Comparison of ENCODE assay signal across 15 mouse cellular contexts in genomic region chr9:61982940-61983620, GRCm38 (mm10). TPM values are rescaled to one million over a fixed set of nuclear protein-coding genes. Genes with fewer than 3 reads are reported as not detected.
DNase-seq lines count a peak whose midpoint lies in the region; ATAC-seq and TF ChIP-seq lines count a peak whose summit lies in the region.
"Had no signal": no experiment of that assay in that cellular context is flagged by ENCODE, and none has a peak within 500 bp of the region (broad histone marks: within the 10 kb centered on the region; RNA-seq: fewer than 3 reads in every experiment).

No protein-coding gene starts in this region.

- dilution Hi-C loops in CH12.LX (cut with MboI; ENCODE audit: extremely low pct_ligation_motif_present, extremely low pct_unique_long_range_greater_than_20kb, low sequenced_read_pairs), result no loop called here

- no peak overlapping the region for H3K9ac ChIP-seq in CH12.LX (ENCODE audit: insufficient read depth, low read depth)
- no peak overlapping the region for H3K9ac ChIP-seq in stomach, embryonic 16.5 days (ENCODE audit: low read length)
- no peak overlapping the region for H3K9ac ChIP-seq in hindbrain, postnatal 0 days (replicated peaks; ENCODE audit: low read length)
- H3K9ac ChIP-seq: forebrain, embryonic 12.5 days; lung, embryonic 14.5 days had no signal

- no peaks in the 10 kb centered on the region for H3K79me2 ChIP-seq in CH12.LX (replicated peaks; ENCODE audit: control insufficient read depth, extremely low read depth, insufficient read depth, poor library complexity, severe bottlenecking)

- no peak for TF ChIP-seq RAD21 in CH12.LX (IDR thresholded peaks at IDR 0.05; ENCODE audit: low read depth, low read length)

- in situ Hi-C loops in CH12.LX (cut with MboI; ENCODE audit: low pct_ligation_motif_present, low pct_unique_long_range_greater_than_20kb, low sequenced_read_pairs), result loop anchor here (5.0 kb wide), 1 partner anchor 36 kb away; the partner anchor contains the start of gene Kif23

- no peak overlapping the region for H3K4me2 ChIP-seq in CH12.LX (ENCODE audit: insufficient read depth, low read depth, poor library complexity, severe bottlenecking)
- H3K4me2 ChIP-seq in stomach, embryonic 16.5 days (ENCODE audit: low read depth, low read length), result no peak overlapping the region
- H3K4me2 ChIP-seq in hindbrain, postnatal 0 days (ENCODE audit: low read depth, low read length), result no peak overlapping the region
- H3K4me2 ChIP-seq: forebrain, embryonic 12.5 days; lung, embryonic 14.5 days had no signal

- no peak for TF ChIP-seq CTCF in CH12.LX (conservative IDR thresholded peaks at IDR 0.05 in 1 of 2, IDR thresholded peaks at IDR 0.05 in 1 of 2; ENCODE audit: low read depth in 2 of 2, low read length in 2 of 2)
- TF ChIP-seq CTCF in hindbrain, postnatal 0 days (IDR thresholded peaks at IDR 0.05; ENCODE audit: low read depth), result no peak

- H3K9me3 ChIP-seq in CH12.LX (replicated peaks; ENCODE audit: low read length), result peaks cover 2% of the 10 kb centered on the region
- no peaks in the 10 kb centered on the region for H3K9me3 ChIP-seq in stomach, embryonic 16.5 days (replicated peaks; ENCODE audit: control insufficient read depth, low read length)
- H3K9me3 ChIP-seq in hindbrain, postnatal 0 days (ENCODE audit: low read length), result no peaks in the 10 kb centered on the region
- H3K9me3 ChIP-seq: forebrain, embryonic 12.5 days; hindbrain, embryonic 10.5 days had no signal

- peak; percentile 84 for DNase-seq in CD4-positive helper T cell, adult 2 months (ENCODE audit: low read depth, low spot score)
- DNase-seq in CH12.LX (ENCODE audit: extremely low read depth), result peak; percentile 84
- peak; percentile 82 for DNase-seq in induced T-regulatory cell, adult 2 months (ENCODE audit: low read depth)
- no peak for DNase-seq in hindbrain, postnatal 0 days (ENCODE audit: low spot score)
- no peak for DNase-seq in MN1 (ENCODE audit: low spot score)
- DNase-seq in cerebellum, postnatal 36 days, result no peak
- DNase-seq: kidney, postnatal 10 days; lung, embryonic 14.5 days; retina, postnatal 1 day had no signal

- no peaks in the 10 kb centered on the region for H3K27me3 ChIP-seq in CH12.LX (replicated peaks)
- no peaks in the 10 kb centered on the region for H3K27me3 ChIP-seq in stomach, embryonic 16.5 days (ENCODE audit: control insufficient read depth, insufficient read depth, low read length)
- no peaks in the 10 kb centered on the region for H3K27me3 ChIP-seq in hindbrain, postnatal 0 days (ENCODE audit: insufficient read depth, low read length)

- 83% methylated on average over 7 of the region's 7 CpGs for WGBS in stomach, embryonic 16.5 days
- WGBS in hindbrain, postnatal 0 days, result 91% methylated on average over 7 of the region's 7 CpGs

- no peak overlapping the region for H3K4me3 ChIP-seq in CH12.LX (replicated peaks in 1 of 3; ENCODE audit: low read depth in 2 of 3, low read length in 2 of 3, poor library complexity in 1 of 3)
- H3K4me3 ChIP-seq in stomach, embryonic 16.5 days (replicated peaks; ENCODE audit: low read length), result no peak overlapping the region
- no peak overlapping the region for H3K4me3 ChIP-seq in hindbrain, postnatal 0 days (ENCODE audit: low read length)
- H3K4me3 ChIP-seq: forebrain, embryonic 12.5 days; heart, adult 2 months; hindbrain, embryonic 10.5 days; left cerebral cortex, adult 2 months; myocyte had no signal

- TF ChIP-seq POLR2A in CH12.LX (IDR thresholded peaks at IDR 0.05; ENCODE audit: low read depth, low read length), result no peak

- H3K36me3 ChIP-seq in CH12.LX (replicated peaks in 1 of 2; ENCODE audit: control insufficient read depth in 1 of 2, insufficient read depth in 1 of 2, low read length in 1 of 2), result no peaks in the 10 kb centered on the region
- H3K36me3 ChIP-seq in stomach, embryonic 16.5 days (ENCODE audit: control insufficient read depth, insufficient read depth, low read length), result no peaks in the 10 kb centered on the region
- H3K36me3 ChIP-seq in hindbrain, postnatal 0 days (ENCODE audit: insufficient read depth, low read length), result no peaks in the 10 kb centered on the region
- H3K36me3 ChIP-seq: forebrain, embryonic 12.5 days; hindbrain, embryonic 10.5 days had no signal

- H3K4me1 ChIP-seq in CH12.LX (ENCODE audit: control insufficient read depth in 1 of 2, insufficient read depth in 2 of 2), result peaks cover 19 to 48% of the 10 kb centered on the region in 2 experiments
- no peaks in the 10 kb centered on the region for H3K4me1 ChIP-seq in stomach, embryonic 16.5 days (ENCODE audit: control insufficient read depth, insufficient read depth, low read length)
- H3K4me1 ChIP-seq in hindbrain, postnatal 0 days (ENCODE audit: insufficient read depth, low read length), result 0 out of 2 replicates have a peak, but pooled peaks cover 3% of the 10 kb centered on the region
- H3K4me1 ChIP-seq: hindbrain, embryonic 10.5 days had no signal

- no peak overlapping the region for H3K27ac ChIP-seq in CH12.LX (ENCODE audit: insufficient read depth, low read depth)
- H3K27ac ChIP-seq in stomach, embryonic 16.5 days (ENCODE audit: low read length), result no peak overlapping the region
- H3K27ac ChIP-seq in hindbrain, postnatal 0 days, result no peak overlapping the region
- H3K27ac ChIP-seq: forebrain, embryonic 12.5 days; heart, adult 2 months; hindbrain, embryonic 10.5 days; left cerebral cortex, adult 2 months had no signal

- ATAC-seq in stomach, embryonic 16.5 days (ENCODE audit: insufficient read depth, low FRiP score), result 0 out of 2 replicates have a peak, but pooled peaks have one; percentile 56
- no peak for ATAC-seq in hindbrain, postnatal 0 days

- no peak for TF ChIP-seq EP300 in CH12.LX (IDR thresholded peaks at IDR 0.05; ENCODE audit: low read length)

TF ChIP-seq in CH12.LX, 34 proteins besides CTCF, POLR2A, EP300 and RAD21:
- TF ChIP-seq CHD2 (IDR thresholded peaks at IDR 0.05; ENCODE audit: low read length), result no peak
- peak; percentile 46; the same call in 1 of the 2 replicates for TF ChIP-seq HCFC1 (IDR thresholded peaks at IDR 0.05; ENCODE audit: low read depth, low read length)
- TF ChIP-seq MEF2A (IDR thresholded peaks at IDR 0.05; ENCODE audit: borderline replicate concordance, low read depth, low read length), result no peak
- TF ChIP-seq ELF1 (IDR thresholded peaks at IDR 0.05; ENCODE audit: low read depth, low read length), result peak; percentile 64
- TF ChIP-seq NELFE (IDR thresholded peaks at IDR 0.05; ENCODE audit: low read depth, low read length), result peak; percentile 14; the same call in 1 of the 2 replicates

RNA-seq across cellular contexts. Expression of gene Kif23, which starts 36.5 kb away (rescaled TPM):
- total RNA-seq in CH12.LX (2012; rRNA removed), result 50.6 and 71.5 TPM in 2 replicates
- 87.3 and 96.2 TPM in 2 replicates for total RNA-seq in CH12.LX (2014; rRNA removed)
- 125 and 133 TPM in 2 replicates for polyA plus RNA-seq in CH12.LX (2012; ENCODE audit: insufficient read length, low read depth)
- polyA plus RNA-seq in stomach, embryonic 16.5 days (2015; fragmentation: Nextera tagmentation; extraction: Ambion mirVana), result 102 and 124 TPM in 2 replicates
- total RNA-seq in hindbrain, postnatal 0 days (2014; rRNA removed), result 4.5 and 7.5 TPM in 2 replicates
- 14.7 and 15.5 TPM in 2 replicates for polyA plus RNA-seq in hindbrain, postnatal 0 days (2015; fragmentation: Nextera tagmentation; extraction: Ambion mirVana)

RNA-seq across cellular contexts. Expression of gene Paqr5, which starts 43.6 kb away (rescaled TPM):
- total RNA-seq in CH12.LX (2012; rRNA removed), result 0.38 and 0.46 TPM in 2 replicates
- 0.39 and 0.61 TPM in 2 replicates for total RNA-seq in CH12.LX (2014; rRNA removed)
- 0.43 and 0.87 TPM in 2 replicates for polyA plus RNA-seq in CH12.LX (2012; ENCODE audit: insufficient read length, low read depth)
- polyA plus RNA-seq in stomach, embryonic 16.5 days (2015; fragmentation: Nextera tagmentation; extraction: Ambion mirVana), result 42.2 and 65.3 TPM in 2 replicates
- total RNA-seq in hindbrain, postnatal 0 days (2014; rRNA removed), result 0.16 and 1.0 TPM in 2 replicates
- 0.80 and 1.0 TPM in 2 replicates for polyA plus RNA-seq in hindbrain, postnatal 0 days (2015; fragmentation: Nextera tagmentation; extraction: Ambion mirVana)
- total RNA-seq: heart, adult 2 months had no signal

Comparison
In these comparisons a context has a peak if more than half of its experiments do, and no peak if none do; other contexts are left out.
1. DNase-seq: peak in CD4-positive helper T cell, adult 2 months (single experiment), CH12.LX (single experiment) and induced T-regulatory cell, adult 2 months (single experiment); none in hindbrain, postnatal 0 days (single experiment), MN1 (single experiment) and cerebellum, postnatal 36 days (0 of 2).
2. RNA of gene Paqr5, which starts 43.6 kb away (polyA plus RNA-seq): 42.2 to 65.3 TPM in stomach, embryonic 16.5 days; 0.80 to 1.0 TPM in hindbrain, postnatal 0 days and 0.43 to 0.87 TPM in CH12.LX; every median in the first group is over 10 times any median in the second.